Mouse (Mus musculus): ENCODE results near the gene Fam57b. TPM values are rescaled to one million over a fixed set of nuclear protein-coding genes. Genes with fewer than 3 reads are reported as not detected.

Gene Fam57b
- polyA plus RNA-seq, 1 experiment: 0.94 TPM

DNA sequence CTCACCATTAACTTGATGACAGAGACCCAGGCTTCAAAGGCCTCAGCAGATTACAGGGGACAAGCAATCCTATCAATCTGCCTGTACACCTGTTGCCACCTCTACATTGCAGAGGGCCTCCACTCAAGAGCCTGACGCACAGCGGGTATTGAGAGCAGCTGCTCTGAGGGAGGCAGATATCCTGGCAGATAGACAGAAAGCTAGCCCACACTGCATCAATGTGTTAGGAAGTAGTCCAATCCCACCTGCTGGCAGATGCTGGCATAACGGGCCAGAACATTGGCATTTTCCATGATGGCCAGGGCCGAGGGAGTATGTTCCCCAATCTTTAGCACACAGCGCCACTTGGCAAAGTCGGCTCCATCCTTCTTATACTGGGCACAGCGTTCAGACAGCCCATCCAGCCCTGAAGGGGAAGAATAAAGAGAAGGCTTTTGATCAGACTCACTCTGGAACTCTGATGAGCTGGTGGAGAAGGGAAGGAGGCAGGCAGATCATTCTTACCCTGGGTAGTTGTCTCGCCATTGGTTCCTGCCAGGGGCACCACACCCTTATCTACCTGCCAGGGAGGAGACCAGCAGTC is 1.0 kb upstream of the Fam57b start:
- H3K27me3 ChIP-seq (ENCODE audit: control insufficient read depth, insufficient read depth, insufficient read length): no peaks in the 10 kb centered on the region
- peak overlapping the region; percentile 89 for H3K4me3 ChIP-seq
- peaks cover 33% of the 10 kb centered on the region for H3K79me2 ChIP-seq (ENCODE audit: control insufficient read depth, insufficient read depth)
- H3K4me2 ChIP-seq (ENCODE audit: low read depth): peak overlapping the region; percentile 96
- H3K36me3 ChIP-seq (ENCODE audit: control insufficient read depth, insufficient read depth): peaks cover 33% of the 10 kb centered on the region
- TF ChIP-seq MYOD1 (IDR thresholded peaks at IDR 0.05; ENCODE audit: control insufficient read depth in 1 of 3, insufficient read length in 2 of 3, low read depth in 2 of 3): peak in 2 of 3 experiments; percentile 60 to 90
- TF ChIP-seq SRF (IDR thresholded peaks at IDR 0.05; ENCODE audit: control insufficient read depth, insufficient read length, low read depth): no peak
- TF ChIP-seq MYOG (IDR thresholded peaks at IDR 0.05; ENCODE audit: control insufficient read depth in 1 of 3, insufficient read depth in 1 of 3, insufficient read length in 2 of 3, low read depth in 2 of 3): peak in 2 of 3 experiments; percentile 50 to 84
- TF ChIP-seq POLR2AphosphoS2 (IDR thresholded peaks at IDR 0.05; ENCODE audit: insufficient read length, low read depth): peak; percentile 56
- no peak for TF ChIP-seq TCF12 (IDR thresholded peaks at IDR 0.05; ENCODE audit: insufficient read depth, poor library complexity, severe bottlenecking)
- TF ChIP-seq USF1 (IDR thresholded peaks at IDR 0.05; ENCODE audit: low read depth): no peak
- peak; percentile 38 for TF ChIP-seq TCF3 (IDR thresholded peaks at IDR 0.05; ENCODE audit: insufficient read length, low read depth)
- no peak for TF ChIP-seq POLR2A (IDR thresholded peaks at IDR 0.05; ENCODE audit: insufficient read length, low read depth)
- no peak for TF ChIP-seq CEBPB (IDR thresholded peaks at IDR 0.05; ENCODE audit: insufficient read depth, poor library complexity, severe bottlenecking)
- TF ChIP-seq E2F4 (IDR thresholded peaks at IDR 0.05; ENCODE audit: insufficient read depth): no peak
- no peak for TF ChIP-seq MAX (IDR thresholded peaks at IDR 0.05; ENCODE audit: low read depth)
- TF ChIP-seq REST (IDR thresholded peaks at IDR 0.05; ENCODE audit: insufficient read depth, insufficient read length): no peak
- H3ac ChIP-seq (ENCODE audit: control insufficient read depth, insufficient read length): no peak overlapping the region

DNA sequence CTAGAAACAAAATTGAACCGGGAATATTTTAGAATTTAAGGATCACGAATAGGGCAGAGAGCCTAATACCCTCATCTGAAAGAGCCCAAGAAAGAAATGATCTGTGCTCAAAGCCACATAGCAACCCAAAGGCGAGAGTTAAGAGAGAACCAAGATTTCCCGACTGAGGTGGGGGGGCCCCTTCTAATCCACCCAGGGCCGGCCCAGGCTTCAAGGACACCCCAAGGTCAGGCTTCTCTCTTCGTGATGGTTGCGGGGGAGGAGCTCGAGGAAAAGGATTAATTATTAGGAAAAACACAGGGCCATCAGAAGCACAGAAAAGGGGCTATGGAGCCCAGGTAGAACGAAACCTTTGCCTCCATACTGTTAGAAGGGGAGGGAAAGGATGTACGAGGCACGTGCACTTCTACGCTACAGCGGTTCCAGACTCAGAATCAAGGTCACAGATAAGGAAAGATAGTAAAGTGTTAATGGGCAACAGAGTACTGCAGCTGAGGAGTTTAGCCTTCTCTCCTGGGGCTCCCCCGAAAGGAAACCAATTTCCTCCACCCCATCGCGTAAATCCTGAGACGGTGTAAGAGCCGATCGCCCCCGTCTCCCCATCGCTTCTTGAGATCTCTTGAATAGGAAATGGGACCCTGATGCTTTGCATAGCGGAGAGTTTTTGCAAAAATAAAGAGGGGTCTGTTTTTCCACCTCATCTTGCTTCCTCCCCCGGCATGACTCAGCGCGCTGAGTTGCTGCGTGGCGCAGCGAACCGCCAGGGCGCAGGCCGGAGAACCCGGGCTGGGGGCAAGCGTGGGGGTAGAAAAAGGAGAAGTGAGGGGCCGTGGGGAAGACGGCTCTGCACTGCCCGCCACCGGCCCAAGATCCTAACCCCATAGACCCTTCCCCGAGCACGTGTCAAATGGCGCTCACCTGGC is 920 bp downstream of the Fam57b start:
- TF ChIP-seq MYOG (IDR thresholded peaks at IDR 0.05; ENCODE audit: control insufficient read depth in 1 of 3, insufficient read depth in 1 of 3, insufficient read length in 2 of 3, low read depth in 2 of 3): no peak
- no peak for TF ChIP-seq TCF3 (IDR thresholded peaks at IDR 0.05; ENCODE audit: insufficient read length, low read depth)
- no peak for TF ChIP-seq TCF12 (IDR thresholded peaks at IDR 0.05; ENCODE audit: insufficient read depth, poor library complexity, severe bottlenecking)
- TF ChIP-seq SRF (IDR thresholded peaks at IDR 0.05; ENCODE audit: control insufficient read depth, insufficient read length, low read depth): no peak
- TF ChIP-seq CEBPB (IDR thresholded peaks at IDR 0.05; ENCODE audit: insufficient read depth, poor library complexity, severe bottlenecking): no peak
- TF ChIP-seq E2F4 (IDR thresholded peaks at IDR 0.05; ENCODE audit: insufficient read depth): no peak
- TF ChIP-seq POLR2AphosphoS2 (IDR thresholded peaks at IDR 0.05; ENCODE audit: insufficient read length, low read depth): peak; percentile 77
- TF ChIP-seq REST (IDR thresholded peaks at IDR 0.05; ENCODE audit: insufficient read depth, insufficient read length): no peak
- TF ChIP-seq POLR2A (IDR thresholded peaks at IDR 0.05; ENCODE audit: insufficient read length, low read depth): peak; percentile 20
- TF ChIP-seq MYOD1 (IDR thresholded peaks at IDR 0.05; ENCODE audit: control insufficient read depth in 1 of 3, insufficient read length in 2 of 3, low read depth in 2 of 3): no peak
- TF ChIP-seq USF1 (IDR thresholded peaks at IDR 0.05; ENCODE audit: low read depth): no peak
- no peak for TF ChIP-seq MAX (IDR thresholded peaks at IDR 0.05; ENCODE audit: low read depth)
- H3K4me2 ChIP-seq (ENCODE audit: low read depth): peak overlapping the region; percentile 96
- H3K79me2 ChIP-seq (ENCODE audit: control insufficient read depth, insufficient read depth): peaks cover 28% of the 10 kb centered on the region
- no peaks in the 10 kb centered on the region for H3K27me3 ChIP-seq (ENCODE audit: control insufficient read depth, insufficient read depth, insufficient read length)
- H3K4me3 ChIP-seq: peak overlapping the region; percentile 89
- peak overlapping the region; percentile 64 for H3ac ChIP-seq (ENCODE audit: control insufficient read depth, insufficient read length)
- H3K36me3 ChIP-seq (ENCODE audit: control insufficient read depth, insufficient read depth): peaks cover 33% of the 10 kb centered on the region

DNA sequence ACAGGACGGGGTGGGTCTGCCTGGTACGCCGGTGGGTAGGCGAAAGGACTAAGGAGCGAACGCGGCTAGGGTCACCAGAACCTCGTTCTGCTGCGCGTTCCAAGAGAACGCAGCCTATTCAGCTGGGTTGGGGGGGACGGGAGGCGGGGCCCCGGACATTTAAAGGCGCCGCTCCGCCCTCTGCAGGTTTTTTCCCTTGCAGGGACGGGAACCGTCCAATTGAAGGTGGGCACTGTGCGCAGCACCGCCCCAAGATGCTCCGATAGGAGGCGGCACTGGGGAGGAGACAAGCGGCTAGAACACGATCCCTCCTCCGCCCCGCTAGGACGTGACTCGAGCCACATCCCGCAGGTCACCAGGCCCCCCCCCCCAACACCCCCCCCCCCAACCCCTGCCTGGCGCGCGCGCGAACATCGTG is 1.6 kb downstream of the Fam57b start:
- peak overlapping the region; percentile 64 for H3ac ChIP-seq (ENCODE audit: control insufficient read depth, insufficient read length)
- TF ChIP-seq USF1 (IDR thresholded peaks at IDR 0.05; ENCODE audit: low read depth) (no peak), CEBPB (IDR thresholded peaks at IDR 0.05; ENCODE audit: insufficient read depth, poor library complexity, severe bottlenecking) (no peak), MAX (IDR thresholded peaks at IDR 0.05; ENCODE audit: low read depth) (no peak), POLR2A (IDR thresholded peaks at IDR 0.05; ENCODE audit: insufficient read length, low read depth) (peak; percentile 99), MYOG (IDR thresholded peaks at IDR 0.05; ENCODE audit: control insufficient read depth in 1 of 3, insufficient read depth in 1 of 3, insufficient read length in 2 of 3, low read depth in 2 of 3) (peak in 1 of 3 experiments; percentile 7), MYOD1 (IDR thresholded peaks at IDR 0.05; ENCODE audit: control insufficient read depth in 1 of 3, insufficient read length in 2 of 3, low read depth in 2 of 3) (peak in 1 of 3 experiments; percentile 16), SRF (IDR thresholded peaks at IDR 0.05; ENCODE audit: control insufficient read depth, insufficient read length, low read depth) (peak; percentile 73), TCF3 (IDR thresholded peaks at IDR 0.05; ENCODE audit: insufficient read length, low read depth) (no peak), REST (IDR thresholded peaks at IDR 0.05; ENCODE audit: insufficient read depth, insufficient read length) (peak; percentile 29), E2F4 (IDR thresholded peaks at IDR 0.05; ENCODE audit: insufficient read depth) (peak; percentile 12), POLR2AphosphoS2 (IDR thresholded peaks at IDR 0.05; ENCODE audit: insufficient read length, low read depth) (peak; percentile 100), TCF12 (IDR thresholded peaks at IDR 0.05; ENCODE audit: insufficient read depth, poor library complexity, severe bottlenecking) (no peak)
- peak overlapping the region; percentile 96 for H3K4me2 ChIP-seq (ENCODE audit: low read depth)
- peak overlapping the region; percentile 89 for H3K4me3 ChIP-seq
- H3K79me2 ChIP-seq (ENCODE audit: control insufficient read depth, insufficient read depth): peaks cover 28% of the 10 kb centered on the region
- no peaks in the 10 kb centered on the region for H3K27me3 ChIP-seq (ENCODE audit: control insufficient read depth, insufficient read depth, insufficient read length)
- peaks cover 30% of the 10 kb centered on the region for H3K36me3 ChIP-seq (ENCODE audit: control insufficient read depth, insufficient read depth)

All from myocyte (in vitro differentiated cells).